In the genomic region with DNA sequence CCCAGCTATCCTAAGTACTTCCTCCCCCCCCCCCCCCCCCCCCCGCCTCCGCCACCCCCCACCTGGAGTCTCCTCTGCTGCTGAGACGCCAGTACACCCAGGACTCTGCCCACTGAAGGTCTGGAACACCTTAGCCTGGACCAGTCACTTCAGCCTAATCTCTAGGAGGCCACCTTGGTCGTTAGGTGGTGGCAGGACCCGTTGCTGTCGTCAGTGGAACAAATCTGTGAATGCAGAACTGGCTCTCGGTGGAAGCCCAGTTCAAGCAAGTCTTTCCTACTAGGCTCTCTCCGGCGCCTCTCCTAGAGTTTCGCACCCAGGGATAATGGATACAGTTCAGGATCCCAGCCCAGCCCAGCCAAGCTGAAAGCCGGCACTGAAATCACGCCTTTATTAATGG, we compare ENCODE assay signal across 9 mouse cellular contexts. TPM values are rescaled to one million over a fixed set of nuclear protein-coding genes. Genes with fewer than 3 reads are reported as not detected.
A peak's percentile ranks its signal among the peaks of the same experiment; 100 is the strongest.
DNase-seq lines count a peak whose midpoint lies in the region; ATAC-seq and TF ChIP-seq lines count a peak whose summit lies in the region.
"Had no signal": no experiment of that assay in that cellular context is flagged by ENCODE, and none has a peak within 500 bp of the region (broad histone marks: within the 10 kb centered on the region; RNA-seq: fewer than 3 reads in every experiment).

No protein-coding gene starts in this region.

- no peak for TF ChIP-seq CTCF in E14TG2a.4 (conservative IDR thresholded peaks at IDR 0.05; ENCODE audit: low read length)
- TF ChIP-seq CTCF in heart, postnatal 0 days (IDR thresholded peaks at IDR 0.05; ENCODE audit: low read depth): no peak

- H3K36me3 ChIP-seq in E14TG2a.4 (ENCODE audit: insufficient read depth, low read length): no peaks in the 10 kb centered on the region
- no peaks in the 10 kb centered on the region for H3K36me3 ChIP-seq in heart, postnatal 0 days (replicated peaks; ENCODE audit: control insufficient read depth, insufficient read depth, low read length)
- H3K36me3 ChIP-seq in liver, embryonic 12.5 days: no peaks in the 10 kb centered on the region
- no peaks in the 10 kb centered on the region for H3K36me3 ChIP-seq in stomach, embryonic 14.5 days (ENCODE audit: control insufficient read depth, insufficient read depth, low read length)

- peak overlapping the region; percentile 60 for H3K4me2 ChIP-seq in heart, postnatal 0 days (ENCODE audit: low read depth, low read length)
- peak overlapping the region; percentile 67 for H3K4me2 ChIP-seq in liver, embryonic 12.5 days
- peak overlapping the region; percentile 34 for H3K4me2 ChIP-seq in stomach, embryonic 14.5 days (replicated peaks; ENCODE audit: low read depth, low read length)

- H3K27ac ChIP-seq in heart, postnatal 0 days (ENCODE audit: low read depth): peak overlapping the region; percentile 67
- H3K27ac ChIP-seq in liver, embryonic 12.5 days: no peak overlapping the region
- no peak overlapping the region for H3K27ac ChIP-seq in stomach, embryonic 14.5 days (ENCODE audit: low read length)

- peak overlapping the region; percentile 48 for H3K4me3 ChIP-seq in E14TG2a.4 (replicated peaks; ENCODE audit: low read length)
- H3K4me3 ChIP-seq in heart, postnatal 0 days (ENCODE audit: low read depth, low read length): peak overlapping the region; percentile 32
- H3K4me3 ChIP-seq in liver, embryonic 12.5 days: peak overlapping the region; percentile 40
- H3K4me3 ChIP-seq in stomach, embryonic 14.5 days (ENCODE audit: low read depth, low read length): peak overlapping the region; percentile 18

- 19% methylated on average over 9 of the region's 12 CpGs for WGBS in heart, postnatal 0 days
- 14% methylated on average over 9 of the region's 12 CpGs for WGBS in liver, embryonic 12.5 days (ENCODE audit: insufficient replicate concordance)
- 19% methylated on average over 10 of the region's 12 CpGs for WGBS in stomach, embryonic 14.5 days

- no peak for ATAC-seq in heart, postnatal 0 days (ENCODE audit: insufficient read depth, low read depth)
- no peak for ATAC-seq in liver, embryonic 12.5 days
- no peak for ATAC-seq in stomach, embryonic 14.5 days (ENCODE audit: insufficient number of reproducible peaks, insufficient read depth, low FRiP score, low read depth)

- H3K4me1 ChIP-seq in E14TG2a.4 (replicated peaks; ENCODE audit: low read depth, low read length): peaks cover 58% of the 10 kb centered on the region
- peaks cover 33% of the 10 kb centered on the region for H3K4me1 ChIP-seq in heart, postnatal 0 days (ENCODE audit: control insufficient read depth, insufficient read depth)
- peaks cover 46% of the 10 kb centered on the region for H3K4me1 ChIP-seq in liver, embryonic 12.5 days
- peaks cover 7% of the 10 kb centered on the region; the same call in 1 of the 2 replicates for H3K4me1 ChIP-seq in stomach, embryonic 14.5 days (ENCODE audit: control insufficient read depth, insufficient read depth, low read length)

- H3K9me3 ChIP-seq in E14TG2a.4 (ENCODE audit: low read length): no peaks in the 10 kb centered on the region
- H3K9me3 ChIP-seq in heart, postnatal 0 days (replicated peaks; ENCODE audit: control insufficient read depth, low read length): no peaks in the 10 kb centered on the region
- H3K9me3 ChIP-seq in liver, embryonic 12.5 days (replicated peaks): no peaks in the 10 kb centered on the region
- no peaks in the 10 kb centered on the region for H3K9me3 ChIP-seq in stomach, embryonic 14.5 days (ENCODE audit: control insufficient read depth, low read depth, low read length)

- peak; percentile 27 for DNase-seq in adrenal gland, postnatal 10 days
- no peak for DNase-seq in adrenal gland, postnatal 14 days
- no peak for DNase-seq in heart, postnatal 0 days (ENCODE audit: low spot score)
- no peak for DNase-seq in retina, postnatal 1 day
- DNase-seq in spleen, postnatal 4 days (ENCODE audit: low spot score in 2 of 2): no peak

- TF ChIP-seq EP300 in heart, postnatal 0 days (IDR thresholded peaks at IDR 0.05; ENCODE audit: low read depth): no peak

- peaks cover 47% of the 10 kb centered on the region for H3K27me3 ChIP-seq in E14TG2a.4 (ENCODE audit: insufficient read depth, low read length)
- peaks cover 36% of the 10 kb centered on the region for H3K27me3 ChIP-seq in heart, postnatal 0 days (ENCODE audit: control insufficient read depth, insufficient read depth, low read length)
- H3K27me3 ChIP-seq in liver, embryonic 12.5 days (replicated peaks): peaks cover 70% of the 10 kb centered on the region
- H3K27me3 ChIP-seq in stomach, embryonic 14.5 days (ENCODE audit: control insufficient read depth, insufficient read depth, low read length): peaks cover 20% of the 10 kb centered on the region

- peak overlapping the region; percentile 2; the same call in 1 of the 2 replicates for H3K9ac ChIP-seq in heart, postnatal 0 days (replicated peaks; ENCODE audit: low read depth, low read length)
- H3K9ac ChIP-seq in liver, embryonic 12.5 days: no peak overlapping the region
- H3K9ac ChIP-seq in stomach, embryonic 14.5 days (replicated peaks; ENCODE audit: low read depth, low read length): no peak overlapping the region

RNA-seq across cellular contexts. Expression of a gene that starts 4.5 kb away (rescaled TPM):
- 1 to 10 TPM; 6.2 to 9.3 TPM for total RNA-seq in adrenal gland, postnatal 10 days (2021)
- 4.0 and 8.6 TPM in 2 replicates for total RNA-seq in adrenal gland, postnatal 14 days (2021)
- 4.1 and 9.8 TPM in 2 replicates for total RNA-seq in heart, postnatal 0 days (2014; rRNA removed; ENCODE audit: low replicate concordance)
- 1.8 and 2.7 TPM in 2 replicates for polyA plus RNA-seq in heart, postnatal 0 days (2015; fragmentation: Nextera tagmentation; extraction: Ambion mirVana)
- 0.14 and 0.27 TPM in 2 replicates for polyA plus RNA-seq in liver, embryonic 12.5 days (2016; fragmentation: Nextera tagmentation; extraction: Ambion mirVana)
- 2.5 and 3.6 TPM in 2 replicates for polyA plus RNA-seq in stomach, embryonic 14.5 days (2014; fragmentation: Nextera tagmentation; extraction: Ambion mirVana)

RNA-seq across cellular contexts. Expression of a gene that starts 14.0 kb away (rescaled TPM):
- 1 to 10 TPM in 1 of 2 experiments, under 1 TPM in 1; 0.58 to 1.2 TPM for total RNA-seq in adrenal gland, postnatal 10 days (2021)
- 0.67 and 2.0 TPM in 2 replicates for total RNA-seq in adrenal gland, postnatal 14 days (2021)
- 33.3 and 48.2 TPM in 2 replicates for total RNA-seq in heart, postnatal 0 days (2014; rRNA removed; ENCODE audit: low replicate concordance)
- polyA plus RNA-seq in heart, postnatal 0 days (2015; fragmentation: Nextera tagmentation; extraction: Ambion mirVana): 0.78 and 1.4 TPM in 2 replicates
- polyA plus RNA-seq in liver, embryonic 12.5 days (2016; fragmentation: Nextera tagmentation; extraction: Ambion mirVana): 0.06 TPM in 1 of 2 replicates, not detected in the other
- 0.39 and 0.45 TPM in 2 replicates for polyA plus RNA-seq in stomach, embryonic 14.5 days (2014; fragmentation: Nextera tagmentation; extraction: Ambion mirVana)

RNA-seq across cellular contexts. Expression of a gene that starts 24.9 kb away (rescaled TPM):
- total RNA-seq in adrenal gland, postnatal 10 days (2021): 1 to 10 TPM; 2.1 to 3.1 TPM
- total RNA-seq in adrenal gland, postnatal 14 days (2021): 1.8 and 2.0 TPM in 2 replicates
- not detected in 2 replicates for total RNA-seq in heart, postnatal 0 days (2014; rRNA removed; ENCODE audit: low replicate concordance)
- polyA plus RNA-seq in heart, postnatal 0 days (2015; fragmentation: Nextera tagmentation; extraction: Ambion mirVana): 0.16 and 0.30 TPM in 2 replicates
- 0.26 and 0.44 TPM in 2 replicates for polyA plus RNA-seq in liver, embryonic 12.5 days (2016; fragmentation: Nextera tagmentation; extraction: Ambion mirVana)
- 30.1 and 31.6 TPM in 2 replicates for polyA plus RNA-seq in stomach, embryonic 14.5 days (2014; fragmentation: Nextera tagmentation; extraction: Ambion mirVana)
- total RNA-seq: heart, adult 18-20 months had no signal

RNA-seq across cellular contexts. Expression of a gene that starts 51.9 kb away (rescaled TPM):
- total RNA-seq in adrenal gland, postnatal 10 days (2021): 100 to 1,000 TPM in 1 of 2 experiments, 10 to 100 TPM in 1; 95.6 to 102 TPM
- total RNA-seq in adrenal gland, postnatal 14 days (2021): 159 and 160 TPM in 2 replicates
- total RNA-seq in heart, postnatal 0 days (2014; rRNA removed; ENCODE audit: low replicate concordance): 29.2 and 42.1 TPM in 2 replicates
- 146 and 152 TPM in 2 replicates for polyA plus RNA-seq in heart, postnatal 0 days (2015; fragmentation: Nextera tagmentation; extraction: Ambion mirVana)
- 285 and 299 TPM in 2 replicates for polyA plus RNA-seq in liver, embryonic 12.5 days (2016; fragmentation: Nextera tagmentation; extraction: Ambion mirVana)
- 192 and 206 TPM in 2 replicates for polyA plus RNA-seq in stomach, embryonic 14.5 days (2014; fragmentation: Nextera tagmentation; extraction: Ambion mirVana)

RNA-seq across cellular contexts. Expression of a gene that starts 59.3 kb away (rescaled TPM):
- 10 to 100 TPM; 18.0 to 19.3 TPM for total RNA-seq in adrenal gland, postnatal 10 days (2021)
- 32.6 and 34.2 TPM in 2 replicates for total RNA-seq in adrenal gland, postnatal 14 days (2021)
- total RNA-seq in heart, postnatal 0 days (2014; rRNA removed; ENCODE audit: low replicate concordance): 11.1 and 36.4 TPM in 2 replicates
- 30.8 and 32.2 TPM in 2 replicates for polyA plus RNA-seq in heart, postnatal 0 days (2015; fragmentation: Nextera tagmentation; extraction: Ambion mirVana)
- 0.56 and 0.77 TPM in 2 replicates for polyA plus RNA-seq in liver, embryonic 12.5 days (2016; fragmentation: Nextera tagmentation; extraction: Ambion mirVana)
- 3.3 and 4.1 TPM in 2 replicates for polyA plus RNA-seq in stomach, embryonic 14.5 days (2014; fragmentation: Nextera tagmentation; extraction: Ambion mirVana)

Comparison
In these comparisons a context has a peak if more than half of its experiments do, and no peak if none do; other contexts are left out.
1. RNA of a gene that starts 14.0 kb away (total RNA-seq): 33.3 to 48.2 TPM in heart, postnatal 0 days; 0.58 to 1.2 TPM in adrenal gland, postnatal 10 days and 0.67 to 2.0 TPM in adrenal gland, postnatal 14 days; every median in the first group is over 10 times any median in the second.
2. Peak in every context shown above with its lines, with median percentiles within 50 percentile points of each other: H3K4me3 ChIP-seq and H3K4me2 ChIP-seq.